Mouse (Mus musculus) hindbrain, embryonic 12.5 days (tissue): Measurements from ENCODE around the gene Sec11a. TPM values are rescaled to one million over a fixed set of nuclear protein-coding genes. Genes with fewer than 3 reads are reported as not detected.
"Not testable (repeated sequence)": the region's sequence is repeated elsewhere in the genome, so short reads cannot be mapped to it uniquely, and the experiment has no call there.

Experiments used
- ATAC-seq: fragments of 200-750 bp; cut with Nextera tagmentation; 2 replicates; pipeline ENCODE4 v1.8.0; 2017; ENCODE audit warnings: moderate TSS enrichment; ENCODE audit not compliant: low FRiP score
- H3K27ac ChIP-seq: fragments of 300-500 bp; sonication (generic); 2 replicates; pipeline ENCODE4 v1.5.1; 2016; ENCODE audit warnings: mild to moderate bottlenecking
- H3K27me3 ChIP-seq: fragments of 300-500 bp; sonication (generic); 2 replicates; pipeline ENCODE4 v1.6.1; 2016; ENCODE audit warnings: mild to moderate bottlenecking
- H3K36me3 ChIP-seq: fragments of 300-500 bp; sonication (generic); 2 replicates; pipeline ENCODE4 v1.6.1; 2016; ENCODE audit warnings: mild to moderate bottlenecking
- H3K4me1 ChIP-seq: fragments of 300-500 bp; sonication (generic); 2 replicates; pipeline ENCODE4 v1.6.1; 2016
- H3K4me2 ChIP-seq: fragments of 300-500 bp; sonication (generic); replicated peaks from 2 replicates; pipeline ENCODE4 v1.6.1; 2016; ENCODE audit warnings: mild to moderate bottlenecking
- H3K4me3 ChIP-seq: fragments of 300-500 bp; sonication (generic); 2 replicates; pipeline ENCODE4 v1.5.1; 2016; ENCODE audit warnings: mild to moderate bottlenecking
- H3K9ac ChIP-seq: fragments of 300-500 bp; sonication (generic); 2 replicates; pipeline ENCODE4 v1.6.1; 2016; ENCODE audit warnings: mild to moderate bottlenecking, moderate library complexity
- H3K9me3 ChIP-seq: fragments of 300-500 bp; sonication (generic); replicated peaks from 2 replicates; pipeline ENCODE4 v1.6.1; 2016; ENCODE audit warnings: mild to moderate bottlenecking
- WGBS: fragments of 180-500 bp; shearing (Covaris S2); methylation state at CpG from one replicate; pipeline ENCODE4 v1.1.7; 2016; 5-methylcytosine and 5-hydroxymethylcytosine counted together
- polyA plus RNA-seq: library from polyadenylated mRNA; unstranded; fragments of >200 nt; fragmentation: Nextera tagmentation; extraction: Ambion mirVana; gene quantifications from 2 replicates; pipeline ENCODE4 v1.2.1, GENCODE M21; 2016

Sec11a gene
- polyA plus RNA-seq, 1 experiment from 2014 or later, result 183 TPM

- Histone ChIP-seq H3K4me1 (no peaks in the 10 kb centered on the region), H3K9ac (no peak overlapping the region), H3K36me3 (peaks cover 14% of the 10 kb centered on the region; the same call in 1 of the 2 replicates), H3K4me3 (no peak overlapping the region), H3K4me2 (no peak overlapping the region), H3K27ac (no peak overlapping the region), H3K27me3 (no peaks in the 10 kb centered on the region), H3K9me3 (no peaks in the 10 kb centered on the region)
- 95% methylated on average over 4 of the region's 4 CpGs for WGBS
- ATAC-seq, result no peak
Observed at GRCm38 (mm10) chr7:80939808-80940207, 7.8 kb downstream of the Sec11a start.

GRCm38 (mm10) chr7:80937304-80937666 is 10.3 kb downstream of the Sec11a start:
- not testable (repeated sequence) for H3K27ac ChIP-seq, H3K9ac ChIP-seq, H3K9me3 ChIP-seq, H3K4me3 ChIP-seq, H3K27me3 ChIP-seq, ATAC-seq, H3K4me2 ChIP-seq, H3K4me1 ChIP-seq
- H3K36me3 ChIP-seq, result peaks cover 23% of the 10 kb centered on the region

DNA sequence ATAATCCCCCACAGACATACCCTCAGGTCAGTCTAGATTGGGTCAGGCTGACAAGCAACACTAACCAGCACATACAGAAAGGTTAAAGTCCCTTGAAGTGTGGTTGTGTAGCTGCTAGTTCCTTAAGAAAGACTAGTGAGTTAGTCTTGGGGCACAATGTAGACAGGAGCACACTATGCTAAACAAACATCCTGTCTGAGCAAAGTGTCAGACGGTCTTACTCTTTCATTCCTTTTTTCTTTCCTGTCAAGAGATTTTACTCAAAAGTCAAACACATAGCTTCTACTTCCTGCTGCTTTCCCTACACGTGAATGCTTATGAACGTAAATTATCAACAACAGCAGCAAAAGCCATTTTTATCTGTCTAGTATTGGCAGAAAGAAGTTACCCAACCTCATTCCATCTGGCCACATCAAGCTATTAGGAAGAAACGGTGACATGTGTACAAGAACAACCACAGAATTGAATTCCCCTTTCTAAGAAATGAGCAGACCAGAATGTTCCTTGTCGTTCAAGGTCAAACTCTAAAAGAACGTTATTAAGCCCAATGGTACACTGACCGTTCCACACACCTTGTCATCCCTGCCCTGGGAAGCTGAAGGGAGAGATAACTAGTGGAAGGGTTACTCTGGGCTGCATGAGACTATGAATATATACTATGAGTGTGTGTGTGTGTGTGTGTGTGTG is 10.8 kb downstream of the Sec11a start:
- not testable (repeated sequence) for H3K4me1 ChIP-seq, H3K4me2 ChIP-seq, H3K9ac ChIP-seq, ATAC-seq, H3K27me3 ChIP-seq, H3K4me3 ChIP-seq, H3K9me3 ChIP-seq, H3K27ac ChIP-seq
- H3K36me3 ChIP-seq, result peaks cover 27% of the 10 kb centered on the region
- 81% methylated on average over 7 of the region's 7 CpGs for WGBS

DNA sequence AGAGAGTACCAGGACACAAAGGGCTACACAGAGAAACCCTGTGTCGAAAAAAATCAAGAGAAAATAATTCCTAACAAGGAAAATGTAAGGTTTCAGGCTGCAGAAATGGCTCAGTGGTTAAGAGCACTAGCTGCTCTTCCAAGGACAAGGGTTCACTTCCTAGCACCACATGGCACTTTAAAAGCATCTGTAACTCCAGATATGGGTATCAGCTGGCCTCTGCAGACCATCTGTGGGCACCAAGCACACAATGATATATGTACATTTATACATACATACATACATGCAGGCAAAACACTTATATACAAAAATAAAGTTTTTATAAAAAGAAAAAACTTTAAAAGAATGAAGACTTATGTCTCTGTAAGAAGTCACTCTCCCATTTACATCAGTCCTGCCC is 11.7 kb downstream of the Sec11a start:
- ATAC-seq, result no peak
- Histone ChIP-seq H3K36me3 (peaks cover 36% of the 10 kb centered on the region), H3K27ac (no peak overlapping the region), H3K4me1 (no peaks in the 10 kb centered on the region), H3K4me2 (no peak overlapping the region), H3K27me3 (no peaks in the 10 kb centered on the region), H3K4me3 (no peak overlapping the region), H3K9ac (no peak overlapping the region), H3K9me3 (no peaks in the 10 kb centered on the region)
- WGBS, result 86% methylated on average over 1 of the region's 1 CpGs

- Histone ChIP-seq H3K9ac (no peak overlapping the region), H3K27ac (no peak overlapping the region), H3K36me3 (peaks cover 38% of the 10 kb centered on the region), H3K4me1 (no peaks in the 10 kb centered on the region), H3K27me3 (no peaks in the 10 kb centered on the region), H3K4me2 (no peak overlapping the region), H3K4me3 (no peak overlapping the region), H3K9me3 (no peaks in the 10 kb centered on the region)
- WGBS, result 85% methylated on average over 1 of the region's 1 CpGs
- no peak for ATAC-seq
Observed at GRCm38 (mm10) chr7:80932777-80933176, 14.8 kb downstream of the Sec11a start.

GRCm38 (mm10) chr7:80931618-80932207 is 15.9 kb downstream of the Sec11a start:
- WGBS, result 94% methylated on average over 8 of the region's 8 CpGs
- no peak for ATAC-seq
- H3K36me3 ChIP-seq, result peaks cover 45% of the 10 kb centered on the region

DNA sequence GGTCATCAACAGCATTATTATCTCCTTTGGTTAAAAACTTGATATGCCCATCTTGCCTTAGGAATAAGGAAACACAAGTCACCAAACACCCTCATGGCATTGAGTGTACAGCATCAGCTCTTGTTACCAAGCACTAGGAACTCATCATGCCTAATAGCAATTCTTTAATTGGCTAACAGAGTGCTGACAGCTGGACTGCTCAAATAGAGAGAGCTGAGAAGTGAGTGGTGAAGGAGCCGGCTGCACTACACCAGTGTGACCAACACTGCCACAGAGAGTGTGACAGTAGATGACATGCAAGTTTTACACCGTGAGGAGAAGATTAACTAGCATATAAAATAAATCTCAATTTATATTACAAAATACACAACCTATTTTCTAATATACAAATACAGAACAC is 24.4 kb downstream of the Sec11a start:
- 90% methylated on average over 2 of the region's 2 CpGs for WGBS
- Histone ChIP-seq H3K4me1 (no peaks in the 10 kb centered on the region), H3K36me3 (peaks cover 68% of the 10 kb centered on the region), H3K4me2 (no peak overlapping the region), H3K9ac (no peak overlapping the region), H3K4me3 (no peak overlapping the region), H3K27ac (no peak overlapping the region), H3K27me3 (no peaks in the 10 kb centered on the region), H3K9me3 (no peaks in the 10 kb centered on the region)
- ATAC-seq, result no peak

More at GRCm38 (mm10) chr7:80931618-80932207, 15.9 kb downstream of the Sec11a start:
- no peaks in the 10 kb centered on the region for H3K9me3 ChIP-seq
- no peaks in the 10 kb centered on the region for H3K4me1 ChIP-seq
- no peaks in the 10 kb centered on the region for H3K27me3 ChIP-seq
- no peak overlapping the region for H3K4me3 ChIP-seq
- H3K27ac ChIP-seq, result no peak overlapping the region
- no peak overlapping the region for H3K9ac ChIP-seq
- H3K4me2 ChIP-seq, result no peak overlapping the region

- Histone ChIP-seq H3K9ac (no peak overlapping the region), H3K9me3 (no peaks in the 10 kb centered on the region), H3K27ac (no peak overlapping the region), H3K27me3 (no peaks in the 10 kb centered on the region), H3K4me3 (no peak overlapping the region), H3K36me3 (peaks cover 74% of the 10 kb centered on the region), H3K4me1 (no peaks in the 10 kb centered on the region), H3K4me2 (no peak overlapping the region)
- 84% methylated on average over 5 of the region's 5 CpGs for WGBS
- ATAC-seq, result no peak
Observed at GRCm38 (mm10) chr7:80919647-80920008, 28.0 kb downstream of the Sec11a start.

DNA sequence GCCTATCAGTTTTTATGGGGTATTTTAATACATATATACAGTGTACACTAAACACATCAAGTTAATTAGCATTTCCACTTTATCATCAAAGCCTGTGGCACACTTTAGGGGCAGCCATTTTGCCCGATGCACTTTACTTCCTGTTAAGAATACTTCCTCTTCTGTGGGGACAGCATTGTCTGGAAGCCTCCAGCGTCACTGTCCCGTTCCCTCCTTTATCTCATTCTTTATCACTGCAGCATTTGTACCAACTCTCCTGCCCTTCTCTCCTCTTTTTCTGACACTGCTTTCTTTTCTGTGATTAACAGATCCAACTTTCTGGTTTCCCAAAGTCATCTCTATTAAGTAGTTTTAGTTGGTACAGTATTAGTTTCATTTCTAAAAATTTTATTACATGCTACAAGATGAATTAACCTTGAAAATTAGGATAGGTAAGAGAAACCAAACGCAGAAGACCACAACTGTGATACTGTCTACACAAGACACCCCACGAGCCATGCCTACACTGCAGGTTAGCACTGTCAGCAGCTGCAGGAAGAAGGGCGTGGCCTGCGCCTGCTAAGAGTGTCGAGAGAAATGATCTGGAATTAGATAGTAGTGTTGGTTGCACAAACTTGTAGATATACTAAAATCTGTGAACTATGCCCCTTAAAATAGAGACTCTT is 28.5 kb downstream of the Sec11a start:
- H3K9ac ChIP-seq, result no peak overlapping the region
- H3K4me1 ChIP-seq, result no peaks in the 10 kb centered on the region
- no peaks in the 10 kb centered on the region for H3K27me3 ChIP-seq
- 87% methylated on average over 8 of the region's 8 CpGs for WGBS
- H3K27ac ChIP-seq, result no peak overlapping the region
- ATAC-seq, result no peak
- no peak overlapping the region for H3K4me3 ChIP-seq
- H3K36me3 ChIP-seq, result peaks cover 74% of the 10 kb centered on the region
- no peak overlapping the region for H3K4me2 ChIP-seq
- no peaks in the 10 kb centered on the region for H3K9me3 ChIP-seq

DNA sequence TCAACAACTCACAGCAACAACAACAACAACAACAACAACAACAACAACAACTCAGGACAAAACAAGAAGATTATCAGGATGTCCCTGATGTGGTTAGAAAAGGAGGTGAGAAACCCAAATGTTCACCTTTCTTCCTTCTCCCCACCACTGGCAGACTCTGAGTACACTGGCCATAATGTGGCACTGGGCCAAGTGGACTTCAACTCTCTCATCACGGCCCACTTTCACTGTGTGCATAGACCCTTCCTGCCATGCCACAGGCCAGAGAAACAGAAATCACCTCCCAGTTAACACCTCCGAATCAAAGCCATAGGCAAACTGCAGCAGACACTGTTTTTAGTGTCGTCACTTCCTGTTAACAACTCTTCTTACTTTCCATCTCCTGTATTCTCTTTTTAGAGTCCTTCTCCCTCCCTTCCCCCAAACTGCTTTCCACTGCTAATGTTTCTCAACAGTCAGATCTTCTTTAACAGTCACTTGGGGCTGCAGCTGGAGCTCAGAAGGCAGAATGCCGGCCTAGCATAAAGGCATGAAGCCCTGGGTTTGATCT is 29.6 kb downstream of the Sec11a start:
- ATAC-seq, result no peak
- no peaks in the 10 kb centered on the region for H3K9me3 ChIP-seq
- no peak overlapping the region for H3K9ac ChIP-seq
- 91% methylated on average over 4 of the region's 4 CpGs for WGBS
- H3K4me1 ChIP-seq, result no peaks in the 10 kb centered on the region
- H3K4me3 ChIP-seq, result no peak overlapping the region
- no peak overlapping the region for H3K4me2 ChIP-seq
- no peak overlapping the region for H3K27ac ChIP-seq
- H3K36me3 ChIP-seq, result peaks cover 77% of the 10 kb centered on the region
- no peaks in the 10 kb centered on the region for H3K27me3 ChIP-seq

DNA sequence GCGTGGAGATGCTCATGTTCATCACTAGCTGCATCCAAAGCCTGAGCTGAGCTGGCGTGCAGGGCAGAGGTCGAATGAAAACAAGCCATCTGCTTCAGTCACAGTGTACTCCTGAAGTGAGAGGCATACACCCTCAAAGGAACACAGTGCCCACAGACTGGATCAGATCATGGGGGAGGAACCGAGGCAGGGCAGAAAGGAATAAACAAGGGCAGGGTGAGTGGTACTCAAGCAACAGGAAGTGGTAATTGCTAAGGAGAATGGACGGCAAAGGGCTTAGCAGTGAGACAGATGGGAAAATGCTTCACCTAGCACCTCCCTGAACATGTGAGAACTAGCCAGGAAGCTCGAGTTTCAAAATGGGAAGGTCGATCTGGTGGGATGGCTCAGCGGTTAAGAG is 35.1 kb downstream of the Sec11a start:
- H3K4me2 ChIP-seq, result no peak overlapping the region
- peaks cover 78% of the 10 kb centered on the region for H3K36me3 ChIP-seq
- no peak overlapping the region for H3K4me3 ChIP-seq
- WGBS, result 91% methylated on average over 8 of the region's 8 CpGs
- H3K9me3 ChIP-seq, result no peaks in the 10 kb centered on the region
- no peaks in the 10 kb centered on the region for H3K4me1 ChIP-seq
- no peak overlapping the region for H3K27ac ChIP-seq
- H3K27me3 ChIP-seq, result no peaks in the 10 kb centered on the region
- H3K9ac ChIP-seq, result no peak overlapping the region
- ATAC-seq, result no peak

- ATAC-seq, result no peak
- 82% methylated on average over 7 of the region's 7 CpGs for WGBS
- H3K4me1 ChIP-seq, result no peaks in the 10 kb centered on the region
- no peak overlapping the region for H3K4me3 ChIP-seq
- no peak overlapping the region for H3K9ac ChIP-seq
- H3K36me3 ChIP-seq, result peaks cover 74% of the 10 kb centered on the region
- no peak overlapping the region for H3K27ac ChIP-seq
- no peak overlapping the region for H3K4me2 ChIP-seq
- no peaks in the 10 kb centered on the region for H3K9me3 ChIP-seq
- no peaks in the 10 kb centered on the region for H3K27me3 ChIP-seq
Observed at GRCm38 (mm10) chr7:80911053-80911452, 36.5 kb downstream of the Sec11a start.
